Mouse (Mus musculus): Measurements from ENCODE around the gene Gm17727. TPM values are rescaled to one million over a fixed set of nuclear protein-coding genes. Genes with fewer than 3 reads are reported as not detected.

The Gm17727 gene
- total RNA-seq (2023): not detected

DNA sequence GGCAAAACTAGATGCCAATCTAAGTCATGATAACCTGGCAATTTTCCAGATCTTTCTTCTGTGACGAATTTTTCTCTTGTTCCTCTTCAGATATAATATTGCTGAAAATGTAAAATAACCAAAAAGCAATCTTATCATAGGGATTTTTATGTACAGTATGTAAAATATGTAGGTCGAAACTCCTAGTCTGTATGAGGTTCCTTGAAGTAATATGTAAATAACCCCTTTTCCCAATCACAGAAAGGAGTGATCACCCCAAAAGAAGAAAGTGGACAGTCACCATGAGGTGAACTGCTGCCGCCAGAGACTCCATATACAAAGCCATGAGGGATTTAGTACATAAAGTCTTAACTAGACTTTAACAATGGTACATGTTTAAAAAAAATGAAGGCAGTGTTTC, at the start of gene Gm17727:
Gene Gm17727 (minus strand): TSS at position 101 of the 400 bp plus-strand sequence.

GRCm38 (mm10) chr9:35790001-35790400, 12.1 kb upstream of the Gm17727 start, which contains the start of the genes Gm27235 and D730048I06Rik:
Gene Gm27235, minus strand, starts transcription at chr9:35790101.
Gene D730048I06Rik, minus strand, starts transcription at chr9:35790112.

GRCm38 (mm10) chr9:35740749-35741148, 37.2 kb downstream of the Gm17727 start, which contains the start of gene Gm17677:
Gene Gm17677, plus strand, starts transcription at chr9:35741049.

Other genes with a start within 250 kb of the Gm17727 start
- under 1 TPM; 0.15 TPM for gene Ddx25, start 219.6 kb downstream of the Gm17727 start, total RNA-seq (2023)
- gene Pus3, start 219.5 kb downstream of the Gm17727 start, total RNA-seq (2023): 10 to 100 TPM; 31.8 to 34.9 TPM
- gene Pate2, start 207.8 kb downstream of the Gm17727 start, total RNA-seq (2023): not detected
- 10 to 100 TPM in 1 of 2 experiments, 1 to 10 TPM in 1; 9.0 to 10.6 TPM for gene Hyls1, start 207.7 kb downstream of the Gm17727 start, total RNA-seq (2023)
- gene Pate4, start 166.2 kb downstream of the Gm17727 start, total RNA-seq (2023): not detected
- gene Pate3, start 129.9 kb downstream of the Gm17727 start, total RNA-seq (2023): not detected
- not detected for gene Pate1, start 90.7 kb downstream of the Gm17727 start, total RNA-seq (2023)
- not detected for gene Gm17677, start 37.1 kb downstream of the Gm17727 start, total RNA-seq (2023)
- not detected for gene Gm27235, start 12.0 kb upstream of the Gm17727 start, total RNA-seq (2023)
- not detected for gene D730048I06Rik, start 12.0 kb upstream of the Gm17727 start, total RNA-seq (2023)
- gene 9230110F15Rik, start 66.0 kb upstream of the Gm17727 start, total RNA-seq (2023): not detected
- gene 9230113P08Rik, start 130.3 kb upstream of the Gm17727 start, total RNA-seq (2023): not detected

Measured in T-cell, adult 66 days (primary cell).